Mouse (Mus musculus) limb, embryonic 14.5 days (tissue): ENCODE measurements around the gene Eif3i. TPM values are rescaled to one million over a fixed set of nuclear protein-coding genes. Genes with fewer than 3 reads are reported as not detected.
"Not testable (repeated sequence)": the region's sequence is repeated elsewhere in the genome, so short reads cannot be mapped to it uniquely, and the experiment has no call there.

Experiments used
- ATAC-seq: fragments of 200-750 bp; cut with Nextera tagmentation; 2 replicates; pipeline ENCODE4 v1.8.0; 2017; ENCODE audit warnings: low read depth, moderate number of reproducible peaks, moderate TSS enrichment; ENCODE audit not compliant: low FRiP score
- DNase-seq: peaks from one replicate; pipeline ENCODE4 v3.0.0-alpha.2; 2015; ENCODE audit warnings: low spot score
- H3K27ac ChIP-seq: fragments of 300-500 bp; sonication (generic); replicated peaks from 2 replicates; pipeline ENCODE4 v1.5.1; 2014; ENCODE audit warnings: low read depth, mild to moderate bottlenecking, low read length, moderate library complexity, mixed read lengths
- H3K27me3 ChIP-seq: fragments of 300-500 bp; sonication (generic); 2 replicates; pipeline ENCODE4 v1.6.1; 2014; ENCODE audit warnings: low read length, mixed read lengths; ENCODE audit not compliant: control insufficient read depth, insufficient read depth
- H3K36me3 ChIP-seq: fragments of 300-500 bp; sonication (generic); 2 replicates; pipeline ENCODE4 v1.6.1; 2014; ENCODE audit warnings: mild to moderate bottlenecking, low read length, moderate library complexity, mixed read lengths; ENCODE audit not compliant: control insufficient read depth, insufficient read depth
- H3K4me1 ChIP-seq: fragments of 300-500 bp; sonication (generic); 2 replicates; pipeline ENCODE4 v1.6.1; 2014; ENCODE audit warnings: antibody characterized with exemption, low read length, mixed read lengths; ENCODE audit not compliant: control insufficient read depth, insufficient read depth
- H3K4me2 ChIP-seq: fragments of 300-500 bp; sonication (generic); replicated peaks from 2 replicates; pipeline ENCODE4 v1.6.1; 2014; ENCODE audit warnings: low read depth, mild to moderate bottlenecking, low read length, moderate library complexity; ENCODE audit not compliant: severe bottlenecking
- H3K4me3 ChIP-seq: fragments of 300-500 bp; sonication (generic); replicated peaks from 2 replicates; pipeline ENCODE4 v1.5.1; 2014; ENCODE audit warnings: low read length
- H3K9ac ChIP-seq: fragments of 300-500 bp; sonication (generic); 2 replicates; pipeline ENCODE4 v1.6.1; 2014; ENCODE audit warnings: mild to moderate bottlenecking, low read depth, low read length, moderate library complexity; ENCODE audit not compliant: severe bottlenecking
- H3K9me3 ChIP-seq: fragments of 300-500 bp; sonication (generic); 2 replicates; pipeline ENCODE4 v1.6.1; 2016; ENCODE audit warnings: low read length; ENCODE audit not compliant: control insufficient read depth
- POLR2A ChIP-seq: fragments of 200-500 bp; IDR thresholded peaks from 2 replicates; pipeline ENCODE4 v1.8.0; 2012; ENCODE audit warnings: inconsistent platforms, mild to moderate bottlenecking, moderate library complexity, borderline replicate concordance; ENCODE audit not compliant: insufficient read depth, insufficient read length; ENCODE audit errors: extremely low read depth
- WGBS: fragments of 180-500 bp; shearing (Covaris S2); extraction: QIAGEN DNeasy Blood & Tissue Kit; methylation state at CpG from one replicate; pipeline ENCODE4 v1.1.7; 2014; 5-methylcytosine and 5-hydroxymethylcytosine counted together
- polyA plus RNA-seq, 2 experiments: library from polyadenylated mRNA; depleted of rRNA in 1 of 2; stranded (reverse) in 1 of 2; unstranded in 1 of 2; fragments of >200 nt; fragmentation: Nextera tagmentation in 1 of 2; extraction: Ambion mirVana in 1 of 2; gene quantifications; 2 replicates each; pipeline versions ENCODE4 v1.2.1 to v1.2.3; 2012 to 2014

Gene Eif3i
- polyA plus RNA-seq, 2 experiments = 334 to 367 TPM

DNA sequence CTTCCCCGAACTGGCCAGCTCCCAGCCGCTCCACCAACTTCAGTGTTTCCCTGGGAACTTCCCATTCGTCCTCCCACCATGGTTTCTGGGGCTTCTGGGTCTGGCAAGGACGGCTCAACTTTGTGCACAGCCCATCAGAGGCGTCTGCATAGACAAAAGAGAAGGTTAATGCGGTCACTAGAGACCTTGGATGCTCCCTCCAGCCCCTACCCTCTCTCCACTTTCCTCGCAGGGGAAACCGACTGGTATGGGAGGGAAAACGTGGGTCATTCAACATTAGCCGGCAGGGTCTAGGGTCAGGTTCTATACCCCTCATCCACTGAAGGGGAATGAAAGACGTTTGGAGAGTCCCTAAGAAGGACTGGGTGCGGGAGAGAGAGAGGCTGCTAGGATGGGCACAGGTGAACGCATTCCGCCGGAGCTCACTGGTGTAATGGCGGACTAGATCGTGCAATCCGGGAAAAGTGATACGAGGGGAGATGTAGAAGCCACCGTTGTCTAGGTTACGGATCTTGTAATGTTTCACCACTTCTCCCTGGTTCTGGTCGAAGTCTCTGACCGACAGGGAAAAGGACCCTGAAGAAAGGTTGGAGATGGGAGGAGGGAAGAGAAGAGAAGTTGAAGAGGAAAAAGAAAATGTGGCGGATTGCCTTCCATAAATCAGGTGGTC is 44.5 kb downstream of the Eif3i start:
- TF ChIP-seq POLR2A = no peak
- H3K4me3 ChIP-seq = peak overlapping the region; percentile 41
- peak overlapping the region; percentile 78 for H3K4me2 ChIP-seq
- H3K4me1 ChIP-seq = peaks cover 12% of the 10 kb centered on the region; the same call in 1 of the 2 replicates
- peak overlapping the region; percentile 51 for H3K9ac ChIP-seq
- no peaks in the 10 kb centered on the region for H3K9me3 ChIP-seq
- ATAC-seq (peak; percentile 65), DNase-seq (no peak)
- peak overlapping the region; percentile 22; the same call in 1 of the 2 replicates for H3K27ac ChIP-seq
- H3K36me3 ChIP-seq = no peaks in the 10 kb centered on the region
- WGBS = 0% methylated on average over 24 of the region's 24 CpGs
- no peaks in the 10 kb centered on the region for H3K27me3 ChIP-seq

DNA sequence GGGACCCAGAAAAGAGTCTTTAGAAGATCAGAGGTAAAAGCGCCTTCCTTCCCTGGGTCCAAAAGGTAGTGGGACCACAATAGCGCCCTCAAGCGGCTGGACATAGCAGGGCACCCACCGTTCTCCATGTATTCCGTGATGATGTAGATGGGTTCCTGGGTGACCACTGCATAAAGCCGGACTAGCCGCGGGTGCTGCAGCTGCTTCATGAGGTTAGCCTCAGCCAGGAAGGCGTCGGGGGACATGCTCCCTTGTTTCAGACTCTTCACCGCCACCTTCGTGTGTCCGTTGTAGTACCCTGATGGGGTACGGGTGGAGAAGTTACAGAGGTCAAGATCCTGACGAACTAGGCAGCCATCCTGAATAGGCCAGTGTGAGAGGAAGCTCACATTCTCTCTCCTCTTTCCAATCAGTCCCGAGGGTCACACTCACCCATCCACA is 45.0 kb downstream of the Eif3i start:
- H3K9me3 ChIP-seq = no peaks in the 10 kb centered on the region
- DNase-seq (no peak), ATAC-seq (no peak)
- peak overlapping the region; percentile 78 for H3K4me2 ChIP-seq
- no peaks in the 10 kb centered on the region for H3K27me3 ChIP-seq
- peak overlapping the region; percentile 41 for H3K4me3 ChIP-seq
- 2% methylated on average over 16 of the region's 16 CpGs for WGBS
- peaks cover 12% of the 10 kb centered on the region; the same call in 1 of the 2 replicates for H3K4me1 ChIP-seq
- no peak for TF ChIP-seq POLR2A
- no peak overlapping the region for H3K27ac ChIP-seq
- H3K36me3 ChIP-seq = no peaks in the 10 kb centered on the region
- peak overlapping the region; percentile 51 for H3K9ac ChIP-seq

- H3K4me1 ChIP-seq = peaks cover 12% of the 10 kb centered on the region; the same call in 1 of the 2 replicates
- not testable (repeated sequence) for H3K9ac ChIP-seq, DNase-seq, H3K27me3 ChIP-seq, H3K27ac ChIP-seq, ATAC-seq, H3K36me3 ChIP-seq, H3K4me3 ChIP-seq, H3K4me2 ChIP-seq, H3K9me3 ChIP-seq
- 90% methylated on average over 5 of the region's 6 CpGs for WGBS
Observed at GRCm38 (mm10) chr4:129554512-129554911, 45.9 kb downstream of the Eif3i start.

DNA sequence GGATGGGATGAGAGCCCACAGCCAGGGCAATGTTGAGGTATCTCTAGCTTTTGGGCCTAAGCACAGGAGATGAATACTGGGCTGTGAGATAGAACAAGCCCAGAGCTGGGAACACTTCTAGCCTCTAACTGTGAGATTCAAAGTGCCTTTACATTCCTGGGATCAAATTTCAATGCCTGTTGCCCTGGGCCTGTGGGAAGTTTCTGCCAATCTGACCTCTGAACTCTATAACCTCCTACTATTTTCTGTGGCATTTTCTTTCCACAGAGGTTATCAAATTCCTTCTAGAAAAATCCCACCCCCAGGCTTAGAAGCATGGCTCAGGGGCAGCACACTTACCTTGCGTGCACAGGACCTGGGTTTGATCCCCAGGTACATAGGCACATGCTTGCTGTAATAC is 50.2 kb downstream of the Eif3i start:
- WGBS = 41% methylated on average over 1 of the region's 1 CpGs
- H3K4me2 ChIP-seq = no peak overlapping the region
- no peak for DNase-seq
- H3K4me3 ChIP-seq = no peak overlapping the region
- no peak for ATAC-seq
- H3K27me3 ChIP-seq = no peaks in the 10 kb centered on the region
- H3K4me1 ChIP-seq = peaks cover under 1% of the 10 kb centered on the region; the same call in 1 of the 2 replicates
- H3K27ac ChIP-seq = no peak overlapping the region
- no peak overlapping the region for H3K9ac ChIP-seq
- H3K9me3 ChIP-seq = no peaks in the 10 kb centered on the region
- no peaks in the 10 kb centered on the region for H3K36me3 ChIP-seq
- no peak for TF ChIP-seq POLR2A

DNA sequence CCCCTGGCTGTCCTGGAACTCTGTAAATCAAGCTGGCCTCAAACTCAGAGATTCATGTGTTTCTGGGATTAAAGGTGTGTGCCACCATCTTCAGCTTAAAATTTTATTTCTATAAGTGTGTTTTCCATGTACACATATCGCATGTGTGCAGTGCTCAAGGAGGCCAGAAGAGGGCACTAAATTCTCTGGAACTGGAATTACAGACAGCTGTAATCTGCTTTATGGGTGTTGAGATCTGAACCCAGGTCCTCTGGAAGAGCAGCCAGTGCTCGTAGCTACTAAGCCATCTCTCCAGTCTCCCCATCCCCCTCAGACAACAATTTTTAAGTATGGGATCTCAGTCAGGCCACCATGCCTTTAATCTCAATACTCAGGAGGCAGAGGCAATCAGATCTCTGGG is 51.1 kb downstream of the Eif3i start:
- no peak for DNase-seq
- H3K36me3 ChIP-seq = no peaks in the 10 kb centered on the region
- H3K4me2 ChIP-seq = no peak overlapping the region
- H3K4me1 ChIP-seq = no peaks in the 10 kb centered on the region
- 92% methylated on average over 2 of the region's 2 CpGs for WGBS
- no peaks in the 10 kb centered on the region for H3K27me3 ChIP-seq
- no peak overlapping the region for H3K4me3 ChIP-seq
- no peak for TF ChIP-seq POLR2A
- H3K9me3 ChIP-seq = no peaks in the 10 kb centered on the region
- ATAC-seq = no peak
- H3K27ac ChIP-seq = no peak overlapping the region
- H3K9ac ChIP-seq = no peak overlapping the region

- 87% methylated on average over 4 of the region's 4 CpGs for WGBS
- H3K36me3 ChIP-seq, H3K9me3 ChIP-seq, H3K4me1 ChIP-seq, H3K27ac ChIP-seq, H3K4me3 ChIP-seq, H3K27me3 ChIP-seq, H3K4me2 ChIP-seq, H3K9ac ChIP-seq, DNase-seq, ATAC-seq: not testable (repeated sequence)
Observed at GRCm38 (mm10) chr4:129547631-129548030, 52.8 kb downstream of the Eif3i start.
